Mouse (Mus musculus): Measurements from ENCODE around the gene Ablim1.

- no peak for TF ChIP-seq EP300 (IDR thresholded peaks at IDR 0.05; ENCODE audit: insufficient read depth, low read depth, low read length)
- no peak for TF ChIP-seq CTCF (IDR thresholded peaks at IDR 0.05; ENCODE audit: low read depth, low read length)
Measured at GRCm38 (mm10) chr19:57239176-57239784, 75.4 kb downstream of the Ablim1 start.
